Mouse (Mus musculus) right cerebral cortex, postnatal 14 days (tissue): ENCODE data around the gene Pde4d.

Source experiments
- DNase-seq: peaks from one replicate; pipeline ENCODE4 v3.0.0; 2022

Pde4d gene

DNA sequence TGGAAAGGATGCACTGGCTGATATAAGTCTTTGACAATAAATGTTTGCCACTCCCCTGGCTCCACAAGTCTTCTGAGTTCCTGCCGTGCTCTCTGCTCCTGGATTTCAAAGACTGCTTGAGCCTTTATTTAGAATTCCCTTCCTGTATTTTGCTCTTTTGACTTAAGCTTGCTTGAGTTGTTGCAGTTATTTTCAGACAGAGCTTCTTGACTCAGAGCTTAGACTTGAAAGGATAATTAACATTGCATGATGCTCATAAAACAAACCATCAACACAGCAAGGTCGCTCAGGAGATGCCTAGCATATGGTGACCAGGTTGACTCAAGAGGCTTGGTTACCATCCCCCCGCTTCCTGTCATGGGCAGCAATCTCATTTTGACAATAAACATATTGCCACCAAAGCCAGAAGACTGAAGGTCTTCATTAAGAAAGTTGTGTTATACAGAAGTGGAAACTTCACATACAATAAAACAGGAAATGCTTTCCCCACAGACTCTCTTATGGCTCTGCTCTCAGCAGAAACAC lies 1544.6 kb downstream of the Pde4d start:
- no peak for DNase-seq

DNA sequence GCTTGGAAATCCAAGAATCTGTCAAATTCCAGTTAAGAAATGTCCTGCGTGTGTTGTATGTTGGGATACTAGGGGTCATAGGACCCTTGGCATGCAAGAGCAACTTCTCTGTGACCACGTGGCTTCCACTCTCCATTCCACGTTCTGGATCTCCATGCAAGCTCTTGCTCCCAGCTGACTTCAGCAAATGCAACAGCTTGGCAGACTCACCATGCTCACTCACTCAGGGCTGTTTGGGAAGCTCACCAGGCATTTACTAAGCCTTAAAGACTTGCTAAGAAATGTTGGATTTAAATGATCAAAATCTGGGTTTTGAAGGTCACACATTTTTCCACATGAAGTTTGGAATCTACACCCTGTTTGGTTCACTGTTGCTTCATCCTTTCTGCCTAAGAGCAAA lies 1552.3 kb downstream of the Pde4d start:
- no peak for DNase-seq
